Mouse (Mus musculus) limb, embryonic 14.5 days (tissue): ENCODE results near the gene Smg6. TPM values are rescaled to one million over a fixed set of nuclear protein-coding genes. Genes with fewer than 3 reads are reported as not detected.

Source experiments
- ATAC-seq: fragments of 200-750 bp; cut with Nextera tagmentation; 2 replicates; pipeline ENCODE4 v1.8.0; 2017; ENCODE audit warnings: low read depth, moderate number of reproducible peaks, moderate TSS enrichment; ENCODE audit not compliant: low FRiP score
- DNase-seq: peaks from one replicate; pipeline ENCODE4 v3.0.0-alpha.2; 2015; ENCODE audit warnings: low spot score
- H3K27ac ChIP-seq: fragments of 300-500 bp; sonication (generic); replicated peaks from 2 replicates; pipeline ENCODE4 v1.5.1; 2014; ENCODE audit warnings: low read depth, mild to moderate bottlenecking, low read length, moderate library complexity, mixed read lengths
- H3K27me3 ChIP-seq: fragments of 300-500 bp; sonication (generic); 2 replicates; pipeline ENCODE4 v1.6.1; 2014; ENCODE audit warnings: low read length, mixed read lengths; ENCODE audit not compliant: control insufficient read depth, insufficient read depth
- H3K36me3 ChIP-seq: fragments of 300-500 bp; sonication (generic); 2 replicates; pipeline ENCODE4 v1.6.1; 2014; ENCODE audit warnings: mild to moderate bottlenecking, low read length, moderate library complexity, mixed read lengths; ENCODE audit not compliant: control insufficient read depth, insufficient read depth
- H3K4me1 ChIP-seq: fragments of 300-500 bp; sonication (generic); 2 replicates; pipeline ENCODE4 v1.6.1; 2014; ENCODE audit warnings: antibody characterized with exemption, low read length, mixed read lengths; ENCODE audit not compliant: control insufficient read depth, insufficient read depth
- H3K4me2 ChIP-seq: fragments of 300-500 bp; sonication (generic); replicated peaks from 2 replicates; pipeline ENCODE4 v1.6.1; 2014; ENCODE audit warnings: low read depth, mild to moderate bottlenecking, low read length, moderate library complexity; ENCODE audit not compliant: severe bottlenecking
- H3K4me3 ChIP-seq: fragments of 300-500 bp; sonication (generic); replicated peaks from 2 replicates; pipeline ENCODE4 v1.5.1; 2014; ENCODE audit warnings: low read length
- H3K9ac ChIP-seq: fragments of 300-500 bp; sonication (generic); 2 replicates; pipeline ENCODE4 v1.6.1; 2014; ENCODE audit warnings: mild to moderate bottlenecking, low read depth, low read length, moderate library complexity; ENCODE audit not compliant: severe bottlenecking
- H3K9me3 ChIP-seq: fragments of 300-500 bp; sonication (generic); 2 replicates; pipeline ENCODE4 v1.6.1; 2016; ENCODE audit warnings: low read length; ENCODE audit not compliant: control insufficient read depth
- POLR2A ChIP-seq: fragments of 200-500 bp; IDR thresholded peaks from 2 replicates; pipeline ENCODE4 v1.8.0; 2012; ENCODE audit warnings: inconsistent platforms, mild to moderate bottlenecking, moderate library complexity, borderline replicate concordance; ENCODE audit not compliant: insufficient read depth, insufficient read length; ENCODE audit errors: extremely low read depth
- WGBS: fragments of 180-500 bp; shearing (Covaris S2); extraction: QIAGEN DNeasy Blood & Tissue Kit; methylation state at CpG from one replicate; pipeline ENCODE4 v1.1.7; 2014; 5-methylcytosine and 5-hydroxymethylcytosine counted together
- polyA plus RNA-seq, 2 experiments: library from polyadenylated mRNA; depleted of rRNA in 1 of 2; stranded (reverse) in 1 of 2; unstranded in 1 of 2; fragments of >200 nt; fragmentation: Nextera tagmentation in 1 of 2; extraction: Ambion mirVana in 1 of 2; gene quantifications; 2 replicates each; pipeline versions ENCODE4 v1.2.1 to v1.2.3; 2012 to 2014

Smg6 gene
- polyA plus RNA-seq, 2 experiments: 16.0 to 36.5 TPM

GRCm38 (mm10) chr11:75017831-75018230 is 92.2 kb downstream of the Smg6 start:
- no peak for TF ChIP-seq POLR2A
- H3K4me3 ChIP-seq: no peak overlapping the region
- no peak overlapping the region for H3K4me2 ChIP-seq
- peaks cover 45% of the 10 kb centered on the region for H3K4me1 ChIP-seq
- H3K27me3 ChIP-seq: no peaks in the 10 kb centered on the region
- WGBS: 67% methylated on average over 2 of the region's 2 CpGs
- ATAC-seq (no peak), DNase-seq (no peak)
- no peaks in the 10 kb centered on the region for H3K36me3 ChIP-seq
- no peak overlapping the region for H3K9ac ChIP-seq
- H3K9me3 ChIP-seq: no peaks in the 10 kb centered on the region
- H3K27ac ChIP-seq: peak overlapping the region; percentile 81; the same call in 1 of the 2 replicates

- DNase-seq (no peak), ATAC-seq (no peak)
- no peak overlapping the region for H3K4me2 ChIP-seq
- H3K4me3 ChIP-seq: no peak overlapping the region
- H3K27ac ChIP-seq: no peak overlapping the region
- H3K9me3 ChIP-seq: no peaks in the 10 kb centered on the region
- H3K36me3 ChIP-seq: no peaks in the 10 kb centered on the region
- 85% methylated on average over 3 of the region's 3 CpGs for WGBS
- TF ChIP-seq POLR2A: no peak
- H3K27me3 ChIP-seq: no peaks in the 10 kb centered on the region
- H3K9ac ChIP-seq: no peak overlapping the region
- peaks cover 14% of the 10 kb centered on the region for H3K4me1 ChIP-seq
Measured at GRCm38 (mm10) chr11:75026977-75027376, 101.4 kb downstream of the Smg6 start.

GRCm38 (mm10) chr11:75027616-75028015 is 102.0 kb downstream of the Smg6 start:
- DNase-seq: no peak
- Histone ChIP-seq H3K4me3 (no peak overlapping the region), H3K9ac (no peak overlapping the region), H3K9me3 (no peaks in the 10 kb centered on the region), H3K27me3 (no peaks in the 10 kb centered on the region), H3K36me3 (no peaks in the 10 kb centered on the region), H3K4me1 (peaks cover 17% of the 10 kb centered on the region), H3K4me2 (no peak overlapping the region), H3K27ac (no peak overlapping the region)
- no peak for ATAC-seq
- TF ChIP-seq POLR2A: no peak
- 82% methylated on average over 2 of the region's 2 CpGs for WGBS

- Histone ChIP-seq H3K9ac (no peak overlapping the region), H3K4me2 (no peak overlapping the region), H3K27ac (0 out of 2 replicates have a peak overlapping the region, but pooled peaks have one; percentile 38), H3K36me3 (no peaks in the 10 kb centered on the region), H3K9me3 (no peaks in the 10 kb centered on the region), H3K27me3 (no peaks in the 10 kb centered on the region), H3K4me3 (no peak overlapping the region), H3K4me1 (peaks cover 22% of the 10 kb centered on the region)
- DNase-seq: peak; percentile 75
- peak; percentile 92 for ATAC-seq
- WGBS: 4% methylated on average over 2 of the region's 2 CpGs
- no peak for TF ChIP-seq POLR2A
Measured at GRCm38 (mm10) chr11:75031251-75031650, 105.6 kb downstream of the Smg6 start.

- no peak overlapping the region for H3K9ac ChIP-seq
- H3K9me3 ChIP-seq: no peaks in the 10 kb centered on the region
- no peak for DNase-seq
- H3K4me2 ChIP-seq: no peak overlapping the region
- no peak for ATAC-seq
- H3K27ac ChIP-seq: no peak overlapping the region
- H3K27me3 ChIP-seq: no peaks in the 10 kb centered on the region
- TF ChIP-seq POLR2A: no peak
- 74% methylated on average over 2 of the region's 2 CpGs for WGBS
- no peaks in the 10 kb centered on the region; the same call in 1 of the 2 replicates for H3K36me3 ChIP-seq
- H3K4me1 ChIP-seq: peaks cover 22% of the 10 kb centered on the region
- no peak overlapping the region for H3K4me3 ChIP-seq
Measured at GRCm38 (mm10) chr11:75032946-75033345, 107.3 kb downstream of the Smg6 start.

GRCm38 (mm10) chr11:75033581-75034067 is 108.0 kb downstream of the Smg6 start:
- peaks cover 2% of the 10 kb centered on the region; the same call in 1 of the 2 replicates for H3K36me3 ChIP-seq
- no peak overlapping the region for H3K4me3 ChIP-seq
- no peak overlapping the region for H3K27ac ChIP-seq
- ATAC-seq: no peak
- no peaks in the 10 kb centered on the region for H3K27me3 ChIP-seq
- TF ChIP-seq POLR2A: no peak
- H3K9ac ChIP-seq: no peak overlapping the region
- DNase-seq: no peak
- H3K4me1 ChIP-seq: peaks cover 22% of the 10 kb centered on the region
- 89% methylated on average over 5 of the region's 5 CpGs for WGBS
- no peaks in the 10 kb centered on the region for H3K9me3 ChIP-seq
- H3K4me2 ChIP-seq: no peak overlapping the region
